Mouse (Mus musculus): Measurements from ENCODE around the gene Slc25a21. TPM values are rescaled to one million over a fixed set of nuclear protein-coding genes. Genes with fewer than 3 reads are reported as not detected.

Gene Slc25a21
- total and polyA plus RNA-seq, 2 experiments = 3.6 to 13.9 TPM

DNA sequence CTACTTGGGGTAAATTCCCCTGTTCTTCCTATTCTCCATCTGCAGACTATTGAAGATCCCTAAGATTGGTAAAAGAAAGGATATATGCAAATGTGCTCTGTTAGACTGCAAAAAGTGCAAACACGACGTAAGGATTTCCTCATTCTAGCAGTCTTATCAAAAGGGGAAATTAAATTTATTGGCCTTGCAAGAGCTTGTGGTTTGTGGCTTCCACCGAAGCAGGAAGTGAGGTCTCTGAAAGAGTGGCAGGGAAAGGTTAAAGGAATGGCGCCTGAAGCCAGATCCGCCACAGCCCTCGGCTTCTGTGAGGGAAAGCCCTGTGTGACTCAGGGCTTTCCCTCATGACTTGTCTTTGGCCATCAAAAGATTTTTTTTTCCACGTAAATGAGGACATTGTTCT, 519.7 kb downstream of the Slc25a21 start:
- H3K27ac ChIP-seq (replicated peaks; ENCODE audit: insufficient read depth, low read depth, low read length) = no peak overlapping the region
- no peaks in the 10 kb centered on the region for H3K79me2 ChIP-seq (ENCODE audit: control insufficient read depth, insufficient read depth, low read length)
- H3K27me3 ChIP-seq (ENCODE audit: control insufficient read depth, insufficient read depth, low read length) = peaks cover 10% of the 10 kb centered on the region; the same call in 1 of the 2 replicates
- H3K4me3 ChIP-seq (ENCODE audit: insufficient read depth, low read depth, low read length) = no peak overlapping the region
- H3K9ac ChIP-seq (ENCODE audit: low read depth, low read length) = no peak overlapping the region
- no peaks in the 10 kb centered on the region for H3K36me3 ChIP-seq (ENCODE audit: control insufficient read depth, insufficient read depth, low read length)
- no peak for TF ChIP-seq CTCF (IDR thresholded peaks at IDR 0.05; ENCODE audit: low read depth, low read length)
- TF ChIP-seq POLR2A (IDR thresholded peaks at IDR 0.05; ENCODE audit: extremely low read depth, insufficient read depth, low read length) = no peak
- 58% methylated on average over 7 of the region's 7 CpGs for WGBS
- DNase-seq (ENCODE audit: extremely low read depth, low read depth, low spot score) = no peak
- no peaks in the 10 kb centered on the region for H3K4me1 ChIP-seq (ENCODE audit: control insufficient read depth, insufficient read depth, low read length)

DNA sequence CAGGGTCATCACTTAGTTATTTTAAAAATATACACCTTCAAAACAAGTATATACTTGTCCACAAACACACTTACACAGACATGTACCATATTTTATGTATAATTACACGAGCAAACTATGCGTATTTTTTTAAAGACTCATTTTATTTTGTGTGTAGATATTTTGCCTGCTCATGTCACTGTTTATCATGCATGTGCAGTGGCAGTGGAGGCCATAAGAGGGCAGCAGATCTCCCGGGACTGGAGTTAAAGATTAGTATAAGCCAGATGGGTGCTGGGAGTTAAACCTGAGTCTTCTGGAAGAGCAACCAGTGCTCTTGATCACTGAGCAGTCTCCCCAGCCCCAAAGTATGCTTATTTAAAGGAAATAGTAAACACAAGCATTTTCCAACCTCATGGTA, 522.5 kb downstream of the Slc25a21 start:
- Histone ChIP-seq H3K27me3 (ENCODE audit: control insufficient read depth, insufficient read depth, low read length) (peaks cover 6% of the 10 kb centered on the region; the same call in 1 of the 2 replicates), H3K36me3 (ENCODE audit: control insufficient read depth, insufficient read depth, low read length) (no peaks in the 10 kb centered on the region), H3K27ac (replicated peaks; ENCODE audit: insufficient read depth, low read depth, low read length) (no peak overlapping the region), H3K79me2 (ENCODE audit: control insufficient read depth, insufficient read depth, low read length) (no peaks in the 10 kb centered on the region), H3K4me3 (ENCODE audit: insufficient read depth, low read depth, low read length) (no peak overlapping the region), H3K4me1 (ENCODE audit: control insufficient read depth, insufficient read depth, low read length) (no peaks in the 10 kb centered on the region), H3K9ac (ENCODE audit: low read depth, low read length) (no peak overlapping the region)
- peak; percentile 18 for DNase-seq (ENCODE audit: extremely low read depth, low read depth, low spot score)
- TF ChIP-seq CTCF (IDR thresholded peaks at IDR 0.05; ENCODE audit: low read depth, low read length) (peak; percentile 57; the same call in 1 of the 2 replicates), POLR2A (IDR thresholded peaks at IDR 0.05; ENCODE audit: extremely low read depth, insufficient read depth, low read length) (no peak)
- 30% methylated on average over 3 of the region's 3 CpGs for WGBS

DNA sequence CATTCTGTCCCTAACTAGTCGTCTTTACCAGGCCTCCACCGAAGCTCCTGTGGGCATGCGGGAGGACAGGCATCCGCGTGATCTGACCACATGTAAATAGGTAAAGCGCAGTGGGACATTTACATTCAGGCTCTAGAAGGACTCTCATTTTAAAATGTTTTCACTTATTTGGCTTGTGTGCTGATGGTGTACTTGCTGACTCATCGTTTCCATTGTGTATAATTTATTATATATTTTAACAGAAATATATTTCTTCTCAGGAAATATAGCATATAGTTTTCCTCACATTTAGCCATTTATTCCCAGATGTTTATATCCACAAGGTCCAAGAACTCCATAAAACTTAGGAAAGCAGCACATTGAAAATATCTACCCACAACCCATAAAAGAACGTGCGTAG, 526.5 kb downstream of the Slc25a21 start:
- Histone ChIP-seq H3K79me2 (ENCODE audit: control insufficient read depth, insufficient read depth, low read length) (no peaks in the 10 kb centered on the region), H3K27me3 (ENCODE audit: control insufficient read depth, insufficient read depth, low read length) (no peaks in the 10 kb centered on the region), H3K9ac (ENCODE audit: low read depth, low read length) (no peak overlapping the region), H3K27ac (replicated peaks; ENCODE audit: insufficient read depth, low read depth, low read length) (no peak overlapping the region), H3K4me3 (ENCODE audit: insufficient read depth, low read depth, low read length) (no peak overlapping the region), H3K36me3 (ENCODE audit: control insufficient read depth, insufficient read depth, low read length) (no peaks in the 10 kb centered on the region), H3K4me1 (ENCODE audit: control insufficient read depth, insufficient read depth, low read length) (no peaks in the 10 kb centered on the region)
- WGBS = 89% methylated on average over 9 of the region's 9 CpGs
- no peak for DNase-seq (ENCODE audit: extremely low read depth, low read depth, low spot score)
- no peak for TF ChIP-seq POLR2A (IDR thresholded peaks at IDR 0.05; ENCODE audit: extremely low read depth, insufficient read depth, low read length)
- no peak for TF ChIP-seq CTCF (IDR thresholded peaks at IDR 0.05; ENCODE audit: low read depth, low read length)

DNA sequence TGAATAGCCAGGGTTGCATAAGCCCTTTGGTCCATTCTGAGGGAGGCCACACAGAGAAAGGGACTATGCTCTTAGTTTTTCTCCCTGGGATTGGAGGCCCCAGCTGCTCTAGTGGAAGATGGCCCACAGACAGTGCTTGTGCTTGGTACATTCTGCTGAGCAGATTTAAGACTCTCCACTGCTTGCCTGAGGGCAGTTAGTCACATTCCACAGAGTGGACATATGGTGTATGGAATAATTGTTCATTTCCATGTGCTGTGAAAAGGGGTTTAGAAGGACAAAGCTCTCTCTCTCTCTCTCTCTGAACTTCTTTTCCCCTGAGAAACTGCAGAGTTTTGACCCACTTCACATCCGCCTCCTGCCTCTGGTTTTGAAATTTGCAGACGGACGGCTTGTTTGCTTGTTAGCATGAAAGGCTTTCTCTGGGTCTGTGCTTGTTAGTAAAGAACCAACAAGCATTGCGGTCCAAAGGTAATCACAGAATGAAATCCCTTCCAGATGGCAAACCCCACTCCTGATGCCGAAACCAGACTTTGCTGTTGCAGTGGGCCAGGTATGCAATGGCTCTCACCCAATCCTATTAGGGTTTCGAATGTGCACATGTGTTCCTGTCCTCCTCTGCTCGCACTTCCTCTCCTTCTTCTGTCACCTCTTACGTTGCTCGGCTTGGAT, 527.7 kb downstream of the Slc25a21 start:
- no peak overlapping the region for H3K4me3 ChIP-seq (ENCODE audit: insufficient read depth, low read depth, low read length)
- 84% methylated on average over 9 of the region's 9 CpGs for WGBS
- TF ChIP-seq POLR2A (IDR thresholded peaks at IDR 0.05; ENCODE audit: extremely low read depth, insufficient read depth, low read length) (no peak), CTCF (IDR thresholded peaks at IDR 0.05; ENCODE audit: low read depth, low read length) (no peak)

More for the DNA sequence above, 527.7 kb downstream of the Slc25a21 start:
- Histone ChIP-seq H3K9ac (ENCODE audit: low read depth, low read length) (no peak overlapping the region), H3K79me2 (ENCODE audit: control insufficient read depth, insufficient read depth, low read length) (no peaks in the 10 kb centered on the region), H3K27me3 (ENCODE audit: control insufficient read depth, insufficient read depth, low read length) (no peaks in the 10 kb centered on the region), H3K36me3 (ENCODE audit: control insufficient read depth, insufficient read depth, low read length) (no peaks in the 10 kb centered on the region), H3K4me1 (ENCODE audit: control insufficient read depth, insufficient read depth, low read length) (no peaks in the 10 kb centered on the region), H3K27ac (replicated peaks; ENCODE audit: insufficient read depth, low read depth, low read length) (no peak overlapping the region)
- no peak for DNase-seq (ENCODE audit: extremely low read depth, low read depth, low spot score)

Other genes starting within 250 kb of the Slc25a21 start
- 40.1 and 41.1 TPM in 2 replicates for gene Prps1l3, start 32.9 kb upstream of the Slc25a21 start, total RNA-seq (2014; rRNA removed)
- 13.2 and 17.5 TPM in 2 replicates for gene Prps1l3, start 32.9 kb upstream of the Slc25a21 start, polyA plus RNA-seq (2012; rRNA removed)
- gene Mipol1, start 33.0 kb upstream of the Slc25a21 start, total RNA-seq (2014; rRNA removed) = 4.8 and 6.7 TPM in 2 replicates
- 0.77 and 0.97 TPM in 2 replicates for gene Mipol1, start 33.0 kb upstream of the Slc25a21 start, polyA plus RNA-seq (2012; rRNA removed)